Mouse (Mus musculus) testis, adult 2 months (tissue): ENCODE data around the gene Ppp1r1c.
"Not testable (repeated sequence)": the region's sequence is repeated elsewhere in the genome, so short reads cannot be mapped to it uniquely, and the experiment has no call there.

Experiments
- CTCF ChIP-seq: fragments of 200-500 bp; IDR thresholded peaks from 2 replicates; pipeline ENCODE4 v1.5.1; 2012; ENCODE audit warnings: low read depth, mild to moderate bottlenecking, inconsistent platforms, low read length, moderate library complexity; ENCODE audit not compliant: control insufficient read depth, insufficient read depth, insufficient replicate concordance
- POLR2A ChIP-seq: fragments of 200-500 bp; IDR thresholded peaks from 2 replicates; pipeline ENCODE4 v1.6.1; 2012; ENCODE audit warnings: low read depth, mild to moderate bottlenecking, inconsistent platforms, low read length, moderate library complexity; ENCODE audit not compliant: control insufficient read depth

DNA sequence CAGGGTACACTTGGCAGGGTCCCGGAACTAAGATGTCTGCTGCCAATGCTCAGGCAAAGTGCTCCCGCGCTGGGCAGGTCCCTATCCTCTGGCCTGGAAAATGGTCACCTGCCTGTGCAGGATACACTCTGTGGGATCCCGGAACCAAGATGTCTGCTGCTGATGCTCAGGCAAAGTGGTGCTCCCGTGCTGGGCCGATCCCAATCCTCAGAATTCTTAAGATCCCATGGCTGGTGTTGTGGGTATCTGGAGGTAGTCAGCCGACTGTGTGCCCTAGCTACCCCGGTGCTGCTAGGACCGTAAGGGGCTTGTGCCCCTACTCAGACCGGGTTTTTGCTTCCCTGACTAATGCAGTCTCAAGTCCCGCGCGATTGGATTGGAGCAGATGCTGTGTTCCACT is 139.8 kb downstream of the Ppp1r1c start:
- not testable (repeated sequence) for TF ChIP-seq POLR2A, CTCF
